Mouse (Mus musculus): ENCODE measurements around the gene Uqcr11. TPM values are rescaled to one million over a fixed set of nuclear protein-coding genes. Genes with fewer than 3 reads are reported as not detected.
A peak's percentile ranks its signal among the peaks of the same experiment; 100 is the strongest.

The Uqcr11 gene
- total and polyA plus RNA-seq, 2 experiments from 2014 or later, result 2,020 to 3,128 TPM

- no peaks in the 10 kb centered on the region for H3K9me3 ChIP-seq (replicated peaks; ENCODE audit: control insufficient read depth, low read length)
- H3K27ac ChIP-seq (ENCODE audit: low read depth), result no peak overlapping the region
- DNase-seq (ENCODE audit: low spot score) (no peak), ATAC-seq (ENCODE audit: insufficient read depth, low read depth) (no peak)
- 40% methylated on average over 10 of the region's 10 CpGs for WGBS
- H3K9ac ChIP-seq (replicated peaks; ENCODE audit: low read depth, low read length), result no peak overlapping the region
- H3K36me3 ChIP-seq (replicated peaks; ENCODE audit: control insufficient read depth, insufficient read depth, low read length), result peaks cover 29% of the 10 kb centered on the region
- TF ChIP-seq CTCF (IDR thresholded peaks at IDR 0.05; ENCODE audit: low read depth) (peak; percentile 43), EP300 (IDR thresholded peaks at IDR 0.05; ENCODE audit: low read depth) (no peak)
- no peak overlapping the region for H3K4me3 ChIP-seq (ENCODE audit: low read depth, low read length)
- H3K27me3 ChIP-seq (ENCODE audit: control insufficient read depth, insufficient read depth, low read length), result 0 out of 2 replicates have a peak, but pooled peaks cover 5% of the 10 kb centered on the region
- H3K4me1 ChIP-seq (ENCODE audit: control insufficient read depth, insufficient read depth), result no peaks in the 10 kb centered on the region
- H3K4me2 ChIP-seq (ENCODE audit: low read depth, low read length), result no peak overlapping the region
Measured at GRCm38 (mm10) chr10:80377716-80378115, 28.9 kb downstream of the Uqcr11 start.

- peak; percentile 64; the same call in 1 of the 2 replicates for ATAC-seq (ENCODE audit: insufficient read depth, low read depth)
- Histone ChIP-seq H3K9ac (replicated peaks; ENCODE audit: low read depth, low read length) (no peak overlapping the region), H3K27ac (ENCODE audit: low read depth) (no peak overlapping the region), H3K9me3 (replicated peaks; ENCODE audit: control insufficient read depth, low read length) (no peaks in the 10 kb centered on the region), H3K4me1 (ENCODE audit: control insufficient read depth, insufficient read depth) (no peaks in the 10 kb centered on the region), H3K4me2 (ENCODE audit: low read depth, low read length) (no peak overlapping the region), H3K36me3 (replicated peaks; ENCODE audit: control insufficient read depth, insufficient read depth, low read length) (peaks cover 13% of the 10 kb centered on the region), H3K4me3 (ENCODE audit: low read depth, low read length) (no peak overlapping the region), H3K27me3 (ENCODE audit: control insufficient read depth, insufficient read depth, low read length) (0 out of 2 replicates have a peak, but pooled peaks cover 5% of the 10 kb centered on the region)
- 3% methylated on average over 7 of the region's 7 CpGs for WGBS
- DNase-seq (ENCODE audit: low spot score), result peak; percentile 83
- TF ChIP-seq CTCF (IDR thresholded peaks at IDR 0.05; ENCODE audit: low read depth), result peak; percentile 91
- no peak for TF ChIP-seq EP300 (IDR thresholded peaks at IDR 0.05; ENCODE audit: low read depth)
Measured at GRCm38 (mm10) chr10:80376160-80376559, 30.5 kb downstream of the Uqcr11 start.

GRCm38 (mm10) chr10:80374063-80374462 lies 32.6 kb downstream of the Uqcr11 start:
- TF ChIP-seq EP300 (IDR thresholded peaks at IDR 0.05; ENCODE audit: low read depth) (no peak), CTCF (IDR thresholded peaks at IDR 0.05; ENCODE audit: low read depth) (peak; percentile 62)
- no peak; the same call in 1 of the 2 replicates for ATAC-seq (ENCODE audit: insufficient read depth, low read depth)
- no peaks in the 10 kb centered on the region for H3K4me1 ChIP-seq (ENCODE audit: control insufficient read depth, insufficient read depth)
- H3K36me3 ChIP-seq (replicated peaks; ENCODE audit: control insufficient read depth, insufficient read depth, low read length), result no peaks in the 10 kb centered on the region
- no peak overlapping the region for H3K4me2 ChIP-seq (ENCODE audit: low read depth, low read length)
- H3K4me3 ChIP-seq (ENCODE audit: low read depth, low read length), result no peak overlapping the region
- WGBS, result 20% methylated on average over 6 of the region's 6 CpGs
- H3K27me3 ChIP-seq (ENCODE audit: control insufficient read depth, insufficient read depth, low read length), result 0 out of 2 replicates have a peak, but pooled peaks cover 5% of the 10 kb centered on the region
- no peaks in the 10 kb centered on the region for H3K9me3 ChIP-seq (replicated peaks; ENCODE audit: control insufficient read depth, low read length)
- no peak overlapping the region for H3K27ac ChIP-seq (ENCODE audit: low read depth)
- no peak overlapping the region for H3K9ac ChIP-seq (replicated peaks; ENCODE audit: low read depth, low read length)
- no peak for DNase-seq (ENCODE audit: low spot score)

- Histone ChIP-seq H3K27me3 (ENCODE audit: control insufficient read depth, insufficient read depth, low read length) (0 out of 2 replicates have a peak, but pooled peaks cover 8% of the 10 kb centered on the region), H3K27ac (ENCODE audit: low read depth) (no peak overlapping the region), H3K4me1 (ENCODE audit: control insufficient read depth, insufficient read depth) (no peaks in the 10 kb centered on the region), H3K9ac (replicated peaks; ENCODE audit: low read depth, low read length) (no peak overlapping the region), H3K4me3 (ENCODE audit: low read depth, low read length) (no peak overlapping the region), H3K36me3 (replicated peaks; ENCODE audit: control insufficient read depth, insufficient read depth, low read length) (no peaks in the 10 kb centered on the region), H3K4me2 (ENCODE audit: low read depth, low read length) (no peak overlapping the region), H3K9me3 (replicated peaks; ENCODE audit: control insufficient read depth, low read length) (no peaks in the 10 kb centered on the region)
- TF ChIP-seq CTCF (IDR thresholded peaks at IDR 0.05; ENCODE audit: low read depth), result no peak
- no peak for TF ChIP-seq EP300 (IDR thresholded peaks at IDR 0.05; ENCODE audit: low read depth)
- ATAC-seq (ENCODE audit: insufficient read depth, low read depth) (no peak), DNase-seq (ENCODE audit: low spot score) (no peak)
- 70% methylated on average over 6 of the region's 6 CpGs for WGBS
Measured at GRCm38 (mm10) chr10:80372706-80373105, 33.9 kb downstream of the Uqcr11 start.

GRCm38 (mm10) chr10:80371983-80372382 lies 34.6 kb downstream of the Uqcr11 start:
- no peak for ATAC-seq (ENCODE audit: insufficient read depth, low read depth)
- H3K27ac ChIP-seq (ENCODE audit: low read depth), result no peak overlapping the region
- TF ChIP-seq CTCF (IDR thresholded peaks at IDR 0.05; ENCODE audit: low read depth) (no peak), EP300 (IDR thresholded peaks at IDR 0.05; ENCODE audit: low read depth) (no peak)
- DNase-seq (ENCODE audit: low spot score), result no peak
- H3K4me3 ChIP-seq (ENCODE audit: low read depth, low read length), result no peak overlapping the region
- no peak overlapping the region for H3K4me2 ChIP-seq (ENCODE audit: low read depth, low read length)
- 0 out of 2 replicates have a peak, but pooled peaks cover 8% of the 10 kb centered on the region for H3K27me3 ChIP-seq (ENCODE audit: control insufficient read depth, insufficient read depth, low read length)
- no peaks in the 10 kb centered on the region for H3K4me1 ChIP-seq (ENCODE audit: control insufficient read depth, insufficient read depth)
- H3K9ac ChIP-seq (replicated peaks; ENCODE audit: low read depth, low read length), result no peak overlapping the region
- no peaks in the 10 kb centered on the region for H3K36me3 ChIP-seq (replicated peaks; ENCODE audit: control insufficient read depth, insufficient read depth, low read length)
- 61% methylated on average over 9 of the region's 9 CpGs for WGBS
- H3K9me3 ChIP-seq (replicated peaks; ENCODE audit: control insufficient read depth, low read length), result no peaks in the 10 kb centered on the region

- Histone ChIP-seq H3K9me3 (replicated peaks; ENCODE audit: control insufficient read depth, low read length) (no peaks in the 10 kb centered on the region), H3K36me3 (replicated peaks; ENCODE audit: control insufficient read depth, insufficient read depth, low read length) (no peaks in the 10 kb centered on the region), H3K9ac (replicated peaks; ENCODE audit: low read depth, low read length) (no peak overlapping the region), H3K27me3 (ENCODE audit: control insufficient read depth, insufficient read depth, low read length) (0 out of 2 replicates have a peak, but pooled peaks cover 8% of the 10 kb centered on the region), H3K4me3 (ENCODE audit: low read depth, low read length) (no peak overlapping the region), H3K27ac (ENCODE audit: low read depth) (no peak overlapping the region), H3K4me2 (ENCODE audit: low read depth, low read length) (no peak overlapping the region), H3K4me1 (ENCODE audit: control insufficient read depth, insufficient read depth) (no peaks in the 10 kb centered on the region)
- no peak for ATAC-seq (ENCODE audit: insufficient read depth, low read depth)
- DNase-seq (ENCODE audit: low spot score), result no peak
- 7% methylated on average over 12 of the region's 12 CpGs for WGBS
- TF ChIP-seq CTCF (IDR thresholded peaks at IDR 0.05; ENCODE audit: low read depth), result no peak
- no peak for TF ChIP-seq EP300 (IDR thresholded peaks at IDR 0.05; ENCODE audit: low read depth)
Measured at GRCm38 (mm10) chr10:80371411-80371966, 35.1 kb downstream of the Uqcr11 start.

All from heart, postnatal 0 days (tissue).